Mouse (Mus musculus): ENCODE data around the gene Fam129c. TPM values are rescaled to one million over a fixed set of nuclear protein-coding genes. Genes with fewer than 3 reads are reported as not detected.

Gene Fam129c
- polyA plus RNA-seq (2016; fragmentation: Nextera tagmentation; extraction: Ambion mirVana): 6.5 and 6.9 TPM in 2 replicates

GRCm38 (mm10) chr8:71597451-71597850 is at the start of gene Fam129c:
Gene Fam129c (plus strand): TSS chr8:71597648.
- WGBS: 91% methylated on average over 3 of the region's 3 CpGs
- ATAC-seq (ENCODE audit: low FRiP score, low read depth): no peak
- H3K27me3 ChIP-seq: peaks cover 36% of the 10 kb centered on the region
- peaks cover 26% of the 10 kb centered on the region for H3K4me1 ChIP-seq
- 0 out of 2 replicates have a peak, but pooled peaks cover 9% of the 10 kb centered on the region for H3K36me3 ChIP-seq
- H3K4me2 ChIP-seq (replicated peaks): no peak within 1 kb of the TSS
- no peaks in the 10 kb centered on the region for H3K9me3 ChIP-seq
- H3K9ac ChIP-seq (replicated peaks): no peak within 1 kb of the TSS
- H3K27ac ChIP-seq (replicated peaks): no peak within 1 kb of the TSS
- no peak within 1 kb of the TSS for H3K4me3 ChIP-seq

- Histone ChIP-seq H3K4me3 (no peak overlapping the region), H3K27me3 (peaks cover 21% of the 10 kb centered on the region), H3K9me3 (no peaks in the 10 kb centered on the region), H3K36me3 (peaks cover 21% of the 10 kb centered on the region), H3K4me1 (no peaks in the 10 kb centered on the region), H3K9ac (replicated peaks) (no peak overlapping the region), H3K27ac (replicated peaks) (no peak overlapping the region), H3K4me2 (replicated peaks) (no peak overlapping the region)
- ATAC-seq (ENCODE audit: low FRiP score, low read depth): no peak
- 73% methylated on average over 7 of the region's 7 CpGs for WGBS
Observed at GRCm38 (mm10) chr8:71550754-71551153, 46.7 kb upstream of the Fam129c start.

DNA sequence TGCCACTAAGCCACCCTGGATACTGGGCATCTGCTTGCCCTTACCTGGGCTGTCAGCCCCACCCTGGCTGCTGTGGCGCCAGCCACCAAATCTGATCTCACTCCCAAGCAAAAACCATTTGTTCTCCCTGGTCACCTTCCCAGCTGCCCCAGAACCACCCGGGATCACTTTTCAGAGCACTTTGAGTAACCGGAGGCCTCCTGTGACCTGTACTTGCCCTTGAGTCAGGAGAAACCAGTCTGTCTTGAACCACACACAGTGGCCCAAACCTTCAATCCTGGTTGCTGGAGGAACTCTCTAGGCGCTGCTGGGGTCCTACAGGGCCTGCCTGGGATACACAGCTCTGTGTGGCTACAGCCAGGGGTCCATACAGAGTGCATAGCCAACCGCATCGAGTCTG is 44.7 kb upstream of the Fam129c start:
- no peaks in the 10 kb centered on the region for H3K4me1 ChIP-seq
- H3K27ac ChIP-seq (replicated peaks): no peak overlapping the region
- H3K9me3 ChIP-seq: no peaks in the 10 kb centered on the region
- no peak overlapping the region for H3K9ac ChIP-seq (replicated peaks)
- H3K27me3 ChIP-seq: peaks cover 42% of the 10 kb centered on the region
- no peak overlapping the region for H3K4me2 ChIP-seq (replicated peaks)
- ATAC-seq (ENCODE audit: low FRiP score, low read depth): no peak
- no peak overlapping the region for H3K4me3 ChIP-seq
- 74% methylated on average over 6 of the region's 6 CpGs for WGBS
- H3K36me3 ChIP-seq: peaks cover 10% of the 10 kb centered on the region

- no peak for ATAC-seq (ENCODE audit: low FRiP score, low read depth)
- WGBS: 74% methylated on average over 6 of the region's 6 CpGs
- Histone ChIP-seq H3K27ac (replicated peaks) (no peak overlapping the region), H3K4me1 (peaks cover 7% of the 10 kb centered on the region), H3K4me2 (replicated peaks) (no peak overlapping the region), H3K27me3 (peaks cover 54% of the 10 kb centered on the region), H3K9ac (replicated peaks) (no peak overlapping the region), H3K4me3 (no peak overlapping the region), H3K36me3 (no peaks in the 10 kb centered on the region), H3K9me3 (no peaks in the 10 kb centered on the region)
Observed at GRCm38 (mm10) chr8:71554001-71554400, 43.4 kb upstream of the Fam129c start.

DNA sequence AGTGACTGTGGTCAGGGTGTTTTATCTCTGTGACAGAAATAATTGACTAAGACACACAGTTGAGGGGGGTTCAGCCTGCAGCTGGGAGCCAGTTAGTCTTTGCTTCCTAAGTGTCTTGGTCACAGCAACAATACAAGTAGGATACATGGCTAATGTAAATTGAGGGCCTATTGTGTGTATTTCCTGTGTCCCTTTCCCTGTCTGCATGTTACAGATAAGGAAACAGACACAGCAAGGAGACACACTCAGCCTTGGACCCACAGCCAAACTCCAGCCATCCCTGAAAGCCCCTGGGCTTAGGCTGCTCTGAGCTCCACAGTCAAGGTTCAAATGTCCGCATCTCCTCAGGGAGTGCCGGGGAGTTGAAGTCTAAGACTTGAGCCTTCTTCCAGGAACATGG is 42.8 kb upstream of the Fam129c start:
- 84% methylated on average over 2 of the region's 2 CpGs for WGBS
- ATAC-seq (ENCODE audit: low FRiP score, low read depth): no peak
- Histone ChIP-seq H3K4me1 (peaks cover 9% of the 10 kb centered on the region), H3K9me3 (no peaks in the 10 kb centered on the region), H3K9ac (replicated peaks) (no peak overlapping the region), H3K27me3 (peaks cover 60% of the 10 kb centered on the region), H3K27ac (replicated peaks) (no peak overlapping the region), H3K4me2 (replicated peaks) (no peak overlapping the region), H3K36me3 (no peaks in the 10 kb centered on the region), H3K4me3 (no peak overlapping the region)

- no peak within 1 kb of the TSS for H3K9ac ChIP-seq (replicated peaks)
- no peak within 1 kb of the TSS for H3K27ac ChIP-seq (replicated peaks)
- peaks cover 17% of the 10 kb centered on the region for H3K4me1 ChIP-seq
- H3K9me3 ChIP-seq: no peaks in the 10 kb centered on the region
- peak within 1 kb of the TSS; percentile 24 for H3K4me3 ChIP-seq
- WGBS: 6% methylated on average over 70 of the region's 70 CpGs
- H3K36me3 ChIP-seq: no peaks in the 10 kb centered on the region
- 0 out of 2 replicates have a peak, but pooled peaks have one; percentile 7 for ATAC-seq (ENCODE audit: low FRiP score, low read depth)
- peaks cover 97% of the 10 kb centered on the region for H3K27me3 ChIP-seq
- H3K4me2 ChIP-seq (replicated peaks): peak within 1 kb of the TSS; percentile 45
Observed at GRCm38 (mm10) chr8:71558071-71558957, 39.1 kb upstream of the Fam129c start, which contains the start of gene Tmem221. Gene Tmem221 (minus strand): TSS chr8:71558871.

- 2% methylated on average over 24 of the region's 24 CpGs for WGBS
- H3K4me1 ChIP-seq: peaks cover 17% of the 10 kb centered on the region
- H3K9ac ChIP-seq (replicated peaks): no peak overlapping the region
Observed at GRCm38 (mm10) chr8:71558958-71559690, 38.3 kb upstream of the Fam129c start.

DNA sequence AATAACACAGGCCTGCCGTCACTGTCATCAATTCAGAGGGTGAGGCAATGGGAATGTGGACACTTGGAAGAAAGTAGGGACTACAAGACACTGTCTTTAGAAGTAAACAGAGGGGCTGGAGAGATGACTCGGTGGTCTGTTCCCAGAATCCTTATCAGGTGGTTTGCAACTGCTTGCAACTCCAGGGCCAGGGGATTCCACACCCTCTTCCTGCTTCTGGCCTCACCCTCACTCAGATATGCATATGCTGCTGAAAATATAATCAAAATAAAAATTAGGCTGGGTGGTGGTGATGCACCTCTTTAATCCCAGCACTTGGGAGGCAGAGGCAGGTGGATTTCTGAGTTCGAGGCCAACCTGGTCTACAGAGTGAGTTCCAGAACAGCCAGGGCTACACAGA is 37.4 kb upstream of the Fam129c start:
- 83% methylated on average over 3 of the region's 3 CpGs for WGBS
- no peak for ATAC-seq (ENCODE audit: low FRiP score, low read depth)
- H3K27ac ChIP-seq (replicated peaks): no peak overlapping the region
- peaks cover 87% of the 10 kb centered on the region for H3K27me3 ChIP-seq
- no peak overlapping the region for H3K4me2 ChIP-seq (replicated peaks)
- H3K9ac ChIP-seq (replicated peaks): no peak overlapping the region
- H3K4me1 ChIP-seq: peaks cover 17% of the 10 kb centered on the region
- no peaks in the 10 kb centered on the region for H3K36me3 ChIP-seq
- H3K4me3 ChIP-seq: no peak overlapping the region
- peaks cover 6% of the 10 kb centered on the region for H3K9me3 ChIP-seq

More at GRCm38 (mm10) chr8:71558958-71559690, 38.3 kb upstream of the Fam129c start:
- ATAC-seq (ENCODE audit: low FRiP score, low read depth): 0 out of 2 replicates have a peak, but pooled peaks have one; percentile 14
- H3K9me3 ChIP-seq: peaks cover 3% of the 10 kb centered on the region
- H3K4me2 ChIP-seq (replicated peaks): peak overlapping the region; percentile 45
- no peak overlapping the region for H3K27ac ChIP-seq (replicated peaks)
- H3K27me3 ChIP-seq: peaks cover 95% of the 10 kb centered on the region
- H3K36me3 ChIP-seq: no peaks in the 10 kb centered on the region
- H3K4me3 ChIP-seq: peak overlapping the region; percentile 24

DNA sequence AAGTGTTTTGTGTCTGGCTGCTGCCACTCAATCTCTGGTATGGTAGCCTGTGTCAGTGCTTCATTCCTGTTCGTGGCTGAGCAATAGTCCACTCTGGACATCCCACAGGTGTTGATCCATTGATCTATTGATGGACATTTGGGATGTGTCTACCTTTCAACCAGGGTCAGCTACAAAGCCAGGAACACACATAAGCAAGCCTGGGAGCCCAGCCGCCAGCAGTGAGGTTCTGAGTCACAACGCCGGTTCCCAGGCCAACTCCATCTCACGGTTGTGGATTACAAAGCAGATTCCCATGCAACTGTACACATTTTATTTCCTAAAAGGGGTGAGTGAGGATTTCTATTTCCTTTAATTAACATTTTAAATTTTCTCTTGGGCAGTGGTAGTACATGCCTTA is 36.7 kb upstream of the Fam129c start:
- H3K9me3 ChIP-seq: peaks cover 6% of the 10 kb centered on the region
- H3K4me3 ChIP-seq: no peak overlapping the region
- H3K27me3 ChIP-seq: peaks cover 85% of the 10 kb centered on the region
- no peak for ATAC-seq (ENCODE audit: low FRiP score, low read depth)
- H3K36me3 ChIP-seq: no peaks in the 10 kb centered on the region
- no peak overlapping the region for H3K9ac ChIP-seq (replicated peaks)
- 86% methylated on average over 5 of the region's 5 CpGs for WGBS
- peaks cover 17% of the 10 kb centered on the region for H3K4me1 ChIP-seq
- no peak overlapping the region for H3K4me2 ChIP-seq (replicated peaks)
- no peak overlapping the region for H3K27ac ChIP-seq (replicated peaks)

GRCm38 (mm10) chr8:71561401-71561800 is 36.0 kb upstream of the Fam129c start:
- Histone ChIP-seq H3K36me3 (no peaks in the 10 kb centered on the region), H3K4me3 (no peak overlapping the region), H3K9ac (replicated peaks) (no peak overlapping the region), H3K27ac (replicated peaks) (no peak overlapping the region), H3K4me1 (peaks cover 17% of the 10 kb centered on the region), H3K27me3 (peaks cover 84% of the 10 kb centered on the region), H3K9me3 (peaks cover 6% of the 10 kb centered on the region), H3K4me2 (replicated peaks) (no peak overlapping the region)
- WGBS: 4% methylated on average over 15 of the region's 15 CpGs
- ATAC-seq (ENCODE audit: low FRiP score, low read depth): no peak

DNA sequence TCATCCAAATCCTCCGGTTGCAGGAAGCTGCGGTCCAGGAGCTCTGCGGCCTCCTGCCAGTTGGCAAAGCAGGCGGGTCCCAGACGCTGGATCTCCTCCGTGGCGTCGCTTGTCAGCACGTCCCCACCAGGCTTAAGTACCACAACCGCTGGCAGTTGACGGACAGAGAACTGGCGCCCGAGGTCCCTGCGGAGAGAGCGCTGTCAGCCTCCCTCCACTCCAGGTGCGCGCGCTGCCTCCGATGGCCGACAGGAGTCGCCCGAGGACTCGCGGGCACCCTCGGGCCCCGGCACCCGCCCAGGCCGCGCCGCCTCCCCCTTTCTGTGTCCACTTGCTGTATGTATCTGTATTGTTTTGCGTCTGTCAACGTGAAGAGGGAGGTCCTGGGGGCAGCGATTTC is 34.7 kb upstream of the Fam129c start:
- peaks cover 81% of the 10 kb centered on the region for H3K27me3 ChIP-seq
- 1% methylated on average over 33 of the region's 33 CpGs for WGBS
- no peak overlapping the region for H3K27ac ChIP-seq (replicated peaks)
- peak overlapping the region; percentile 35; the same call in 1 of the 2 replicates for H3K9ac ChIP-seq (replicated peaks)
- H3K4me1 ChIP-seq: peaks cover 17% of the 10 kb centered on the region
- peaks cover 6% of the 10 kb centered on the region for H3K9me3 ChIP-seq
- peak overlapping the region; percentile 39 for H3K4me2 ChIP-seq (replicated peaks)
- no peaks in the 10 kb centered on the region for H3K36me3 ChIP-seq
- peak overlapping the region; percentile 17; the same call in 1 of the 2 replicates for H3K4me3 ChIP-seq
- peak; percentile 53 for ATAC-seq (ENCODE audit: low FRiP score, low read depth)

DNA sequence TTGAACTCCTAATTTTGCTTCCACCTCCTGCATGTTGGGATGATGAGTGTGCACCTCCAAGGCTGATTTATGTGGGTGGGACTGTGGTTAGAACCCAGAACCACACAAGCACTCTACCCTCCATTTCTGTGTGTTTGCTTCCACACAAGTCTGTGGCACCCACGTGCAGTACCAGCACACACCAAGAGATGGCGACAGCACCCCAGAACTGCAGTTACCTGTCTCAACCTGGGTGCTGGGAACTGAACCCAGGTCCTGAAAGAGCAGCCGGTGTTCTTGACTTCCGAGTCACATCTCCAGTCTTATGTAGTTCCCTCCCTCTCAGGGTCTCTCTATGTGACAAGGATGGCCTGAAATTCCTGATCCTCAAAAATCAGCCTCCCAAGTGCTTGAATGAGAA is 33.5 kb upstream of the Fam129c start:
- Histone ChIP-seq H3K4me3 (no peak overlapping the region), H3K27ac (replicated peaks) (no peak overlapping the region), H3K36me3 (no peaks in the 10 kb centered on the region), H3K4me1 (peaks cover 16% of the 10 kb centered on the region), H3K4me2 (replicated peaks) (no peak overlapping the region), H3K9ac (replicated peaks) (no peak overlapping the region), H3K9me3 (peaks cover 6% of the 10 kb centered on the region), H3K27me3 (peaks cover 80% of the 10 kb centered on the region)
- 85% methylated on average over 4 of the region's 4 CpGs for WGBS
- ATAC-seq (ENCODE audit: low FRiP score, low read depth): no peak
